Mouse (Mus musculus): ENCODE results near the gene Chst12. TPM values are rescaled to one million over a fixed set of nuclear protein-coding genes. Genes with fewer than 3 reads are reported as not detected.

The Chst12 gene
- polyA plus RNA-seq, 1 experiment, result 14.7 TPM

Other genes with a start within 250 kb of the Chst12 start
- gene Mad1l1, start 184.0 kb upstream of the Chst12 start, polyA plus RNA-seq (2012; fragmentation: generic; extraction: Trizol), result 51.5 TPM
- 37.7 TPM for gene Nudt1, start 183.9 kb upstream of the Chst12 start, polyA plus RNA-seq (2012; fragmentation: generic; extraction: Trizol)
- gene Mrm2, start 173.7 kb upstream of the Chst12 start, polyA plus RNA-seq (2012; fragmentation: generic; extraction: Trizol), result 11.1 TPM
- gene Snx8, start 116.3 kb upstream of the Chst12 start, polyA plus RNA-seq (2012; fragmentation: generic; extraction: Trizol), result 37.1 TPM
- gene Eif3b, start 86.2 kb upstream of the Chst12 start, polyA plus RNA-seq (2012; fragmentation: generic; extraction: Trizol), result 331 TPM
- gene Gm4869, start 59.9 kb upstream of the Chst12 start, polyA plus RNA-seq (2012; fragmentation: generic; extraction: Trizol), result 0.01 TPM
- gene Grifin, start 59.5 kb downstream of the Chst12 start, polyA plus RNA-seq (2012; fragmentation: generic; extraction: Trizol), result not detected
- gene Lfng, start 101.8 kb downstream of the Chst12 start, polyA plus RNA-seq (2012; fragmentation: generic; extraction: Trizol), result 18.7 TPM
- 46.0 TPM for gene Ttyh3, start 143.5 kb downstream of the Chst12 start, polyA plus RNA-seq (2012; fragmentation: generic; extraction: Trizol)
- gene Iqce, start 196.8 kb downstream of the Chst12 start, polyA plus RNA-seq (2012; fragmentation: generic; extraction: Trizol), result 7.5 TPM
- gene Brat1, start 199.5 kb downstream of the Chst12 start, polyA plus RNA-seq (2012; fragmentation: generic; extraction: Trizol), result 9.4 TPM
- 0.43 TPM for gene Amz1, start 218.6 kb downstream of the Chst12 start, polyA plus RNA-seq (2012; fragmentation: generic; extraction: Trizol)